Mouse (Mus musculus) adrenal gland, adult 18-20 months (tissue): ENCODE results near the gene Kdm5b. TPM values are rescaled to one million over a fixed set of nuclear protein-coding genes. Genes with fewer than 3 reads are reported as not detected.

Source experiments
- DNase-seq, 2 experiments: peaks; one replicate each; pipeline ENCODE4 v3.0.0; 2021 to 2022; ENCODE audit warnings: low spot score in 2 of 2
- total RNA-seq, 2 experiments: library from RNA; stranded (reverse); gene quantifications; 1 replicate in 1 of 2; 2 replicates in 1 of 2; pipeline ENCODE4 v1.2.3; 2021

Gene Kdm5b
- total RNA-seq, 2 experiments from 2014 or later = 35.4 to 41.0 TPM

GRCm38 (mm10) chr1:134580796-134581195 lies 20.8 kb downstream of the Kdm5b start:
- DNase-seq = no peak

- no peak for DNase-seq
These were observed 23.6 kb downstream of the Kdm5b start for GRCm38 (mm10) chr1:134583560-134583959.

- DNase-seq = no peak
These were observed 29.7 kb downstream of the Kdm5b start for GRCm38 (mm10) chr1:134589676-134590075.

- no peak for DNase-seq
These were observed 31.8 kb downstream of the Kdm5b start for GRCm38 (mm10) chr1:134591773-134592172.

GRCm38 (mm10) chr1:134597339-134598054 lies 37.5 kb downstream of the Kdm5b start:
- DNase-seq = no peak

- DNase-seq = no peak
These were observed 44.1 kb downstream of the Kdm5b start for GRCm38 (mm10) chr1:134604086-134604485.

GRCm38 (mm10) chr1:134605670-134606069 lies 45.7 kb downstream of the Kdm5b start:
- DNase-seq = no peak

- DNase-seq = no peak
These were observed 46.4 kb downstream of the Kdm5b start for GRCm38 (mm10) chr1:134606381-134606780.

- DNase-seq = no peak
These were observed 47.3 kb downstream of the Kdm5b start for GRCm38 (mm10) chr1:134607279-134607678.

- no peak for DNase-seq
These were observed 49.2 kb downstream of the Kdm5b start for GRCm38 (mm10) chr1:134609172-134609571.

GRCm38 (mm10) chr1:134614554-134614953 lies 54.6 kb downstream of the Kdm5b start:
- no peak for DNase-seq

- no peak for DNase-seq
These were observed 55.0 kb downstream of the Kdm5b start for GRCm38 (mm10) chr1:134614988-134615387.

- DNase-seq = no peak
These were observed 57.7 kb downstream of the Kdm5b start for GRCm38 (mm10) chr1:134617656-134618055.

GRCm38 (mm10) chr1:134625325-134625724 lies 65.4 kb downstream of the Kdm5b start:
- no peak for DNase-seq

- DNase-seq = no peak
These were observed 69.5 kb downstream of the Kdm5b start for GRCm38 (mm10) chr1:134629455-134629854.

- DNase-seq = no peak
These were observed 74.3 kb downstream of the Kdm5b start for GRCm38 (mm10) chr1:134634296-134634695.

GRCm38 (mm10) chr1:134636245-134636644 lies 76.3 kb downstream of the Kdm5b start:
- no peak for DNase-seq

GRCm38 (mm10) chr1:134636684-134637083 lies 76.7 kb downstream of the Kdm5b start:
- no peak for DNase-seq

GRCm38 (mm10) chr1:134638041-134638440 lies 78.1 kb downstream of the Kdm5b start:
- no peak for DNase-seq

GRCm38 (mm10) chr1:134638522-134638921 lies 78.6 kb downstream of the Kdm5b start:
- DNase-seq = peak in 1 of 2 experiments; percentile 38

GRCm38 (mm10) chr1:134639460-134639859 lies 79.5 kb downstream of the Kdm5b start:
- DNase-seq = no peak

GRCm38 (mm10) chr1:134641507-134641906 lies 81.5 kb downstream of the Kdm5b start:
- no peak for DNase-seq

- no peak for DNase-seq
These were observed 83.7 kb downstream of the Kdm5b start for GRCm38 (mm10) chr1:134643702-134644101.
